Mouse (Mus musculus): Measurements from ENCODE around the gene Kmt2d. TPM values are rescaled to one million over a fixed set of nuclear protein-coding genes. Genes with fewer than 3 reads are reported as not detected.

Gene Kmt2d
- polyA plus RNA-seq, 1 experiment from 2014 or later, result 20.1 TPM

DNA sequence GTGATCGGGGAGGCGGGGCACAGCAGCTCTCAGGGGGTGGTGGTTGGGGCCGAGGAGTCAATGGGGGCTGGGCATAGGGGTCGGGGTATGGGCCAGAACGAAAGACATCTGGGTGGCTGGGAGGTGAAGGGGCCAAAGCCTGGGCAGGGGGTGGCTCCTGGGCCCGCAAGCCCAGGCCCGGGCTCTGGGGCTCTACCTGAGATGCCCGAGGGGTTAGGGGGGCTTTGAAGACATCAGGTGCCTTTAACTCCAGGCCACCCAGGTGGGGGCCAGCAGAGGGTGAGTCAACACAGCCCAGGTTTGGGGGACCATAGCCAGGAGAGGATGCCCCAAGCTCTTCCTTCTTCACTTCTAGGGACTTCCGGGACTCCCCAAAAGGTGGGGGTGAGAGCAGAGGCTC is 18.3 kb downstream of the Kmt2d start:
- ATAC-seq (replicated peaks; ENCODE audit: low FRiP score), result no peak

DNA sequence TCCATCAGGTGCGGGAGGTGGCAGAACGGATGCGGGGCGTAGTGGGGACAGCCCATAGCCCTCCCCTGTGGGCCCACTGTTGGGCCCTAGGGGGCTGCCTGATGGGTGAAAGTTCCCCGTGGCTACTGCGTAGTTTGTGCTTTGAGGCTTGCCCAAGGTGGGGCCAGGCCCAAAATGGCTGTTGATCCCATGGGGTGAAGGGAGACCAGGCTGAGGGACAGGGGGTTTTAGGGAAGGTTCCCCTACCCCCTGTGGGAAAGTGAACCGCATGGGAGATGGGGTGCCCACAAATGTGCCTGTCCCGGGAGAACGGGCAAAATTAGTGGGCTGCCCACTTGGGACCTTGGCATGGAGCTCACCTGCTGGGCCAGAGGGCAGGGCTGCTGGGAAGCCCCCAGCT is 18.9 kb downstream of the Kmt2d start:
- no peak for ATAC-seq (replicated peaks; ENCODE audit: low FRiP score)
- WGBS, result 96% methylated on average over 9 of the region's 9 CpGs
- no peak overlapping the region for H3K4me2 ChIP-seq (ENCODE audit: low read depth, low read length, severe bottlenecking)

More for the DNA sequence above, 18.3 kb downstream of the Kmt2d start:
- H3K4me1 ChIP-seq (replicated peaks; ENCODE audit: control insufficient read depth, insufficient read depth, low read length), result no peaks in the 10 kb centered on the region
- H3K36me3 ChIP-seq (ENCODE audit: control insufficient read depth, insufficient read depth, low read length), result peaks cover 41% of the 10 kb centered on the region
- H3K9me3 ChIP-seq (ENCODE audit: control insufficient read depth, low read length), result no peaks in the 10 kb centered on the region
- WGBS, result 90% methylated on average over 9 of the region's 9 CpGs
- H3K4me2 ChIP-seq (ENCODE audit: low read depth, low read length, severe bottlenecking), result no peak overlapping the region
- H3K27ac ChIP-seq (ENCODE audit: low read depth, low read length), result no peak overlapping the region
- no peak overlapping the region for H3K9ac ChIP-seq (ENCODE audit: low read length)
- no peaks in the 10 kb centered on the region for H3K27me3 ChIP-seq (ENCODE audit: control insufficient read depth, insufficient read depth, low read length)
- DNase-seq (ENCODE audit: low spot score), result no peak
- no peak overlapping the region for H3K4me3 ChIP-seq (ENCODE audit: low read depth, low read length)

DNA sequence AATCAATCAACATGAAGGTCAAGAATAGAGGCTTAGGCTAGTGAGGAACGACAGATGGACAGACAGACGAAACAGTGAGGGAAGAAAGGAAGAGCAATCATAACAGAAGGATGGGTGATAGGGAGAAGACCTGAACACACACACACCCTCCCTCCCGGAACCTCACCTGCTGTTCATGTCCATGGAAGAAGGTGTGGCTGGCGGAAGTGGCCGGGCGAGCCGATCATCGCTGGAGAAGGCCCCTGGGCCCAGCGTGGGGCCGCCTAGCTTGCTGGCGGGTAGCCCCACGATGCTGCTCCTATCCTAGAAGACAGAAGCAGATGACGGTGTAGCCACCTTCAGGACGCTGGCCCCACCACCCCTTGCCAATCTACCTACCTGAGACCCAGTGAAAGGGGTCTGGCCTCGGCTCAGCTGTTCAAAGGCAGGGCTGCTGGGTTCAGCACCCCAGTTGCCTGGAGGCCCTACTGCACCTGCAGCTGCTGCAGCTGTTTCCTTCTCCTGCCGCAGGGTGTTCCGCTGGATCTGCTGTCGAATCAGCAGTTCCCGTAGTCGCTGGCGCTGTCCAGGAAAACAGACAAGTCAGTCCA is 19.7 kb downstream of the Kmt2d start:
- no peaks in the 10 kb centered on the region for H3K27me3 ChIP-seq (ENCODE audit: control insufficient read depth, insufficient read depth, low read length)
- no peaks in the 10 kb centered on the region for H3K4me1 ChIP-seq (replicated peaks; ENCODE audit: control insufficient read depth, insufficient read depth, low read length)
- H3K27ac ChIP-seq (ENCODE audit: low read depth, low read length), result no peak overlapping the region
- peaks cover 44% of the 10 kb centered on the region for H3K36me3 ChIP-seq (ENCODE audit: control insufficient read depth, insufficient read depth, low read length)
- no peak overlapping the region for H3K4me3 ChIP-seq (ENCODE audit: low read depth, low read length)
- ATAC-seq (replicated peaks; ENCODE audit: low FRiP score) (no peak), DNase-seq (ENCODE audit: low spot score) (no peak)
- H3K9ac ChIP-seq (ENCODE audit: low read length), result no peak overlapping the region
- H3K4me2 ChIP-seq (ENCODE audit: low read depth, low read length, severe bottlenecking), result no peak overlapping the region
- H3K9me3 ChIP-seq (ENCODE audit: control insufficient read depth, low read length), result no peaks in the 10 kb centered on the region
- WGBS, result 93% methylated on average over 21 of the region's 21 CpGs

More for the DNA sequence above, 18.9 kb downstream of the Kmt2d start:
- Histone ChIP-seq H3K9ac (ENCODE audit: low read length) (no peak overlapping the region), H3K9me3 (ENCODE audit: control insufficient read depth, low read length) (no peaks in the 10 kb centered on the region), H3K27ac (ENCODE audit: low read depth, low read length) (no peak overlapping the region), H3K27me3 (ENCODE audit: control insufficient read depth, insufficient read depth, low read length) (no peaks in the 10 kb centered on the region), H3K4me1 (replicated peaks; ENCODE audit: control insufficient read depth, insufficient read depth, low read length) (no peaks in the 10 kb centered on the region), H3K4me3 (ENCODE audit: low read depth, low read length) (no peak overlapping the region), H3K36me3 (ENCODE audit: control insufficient read depth, insufficient read depth, low read length) (peaks cover 41% of the 10 kb centered on the region)
- DNase-seq (ENCODE audit: low spot score), result peak; percentile 44

DNA sequence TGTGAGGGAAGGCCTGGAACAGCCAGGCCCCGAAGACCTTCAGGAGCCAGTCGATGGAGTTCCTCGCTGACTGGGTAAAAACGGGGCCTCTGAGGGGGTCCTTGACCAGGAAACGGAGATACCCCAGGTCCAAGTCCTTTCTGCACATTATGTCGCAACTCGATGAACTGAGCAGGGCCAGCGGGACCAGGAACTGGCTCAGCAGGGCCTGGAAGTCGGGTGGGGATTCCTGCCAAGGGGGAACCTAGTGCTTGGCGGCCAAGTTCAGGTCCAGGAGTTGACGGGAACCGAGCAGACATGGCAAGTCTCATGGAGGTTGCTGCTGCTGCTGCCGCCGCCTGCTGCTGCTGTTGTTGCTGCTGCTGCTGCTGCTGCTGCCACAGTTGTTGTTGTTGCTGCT is 20.3 kb downstream of the Kmt2d start:
- H3K27me3 ChIP-seq (ENCODE audit: control insufficient read depth, insufficient read depth, low read length), result no peaks in the 10 kb centered on the region
- H3K4me3 ChIP-seq (ENCODE audit: low read depth, low read length), result no peak overlapping the region
- no peaks in the 10 kb centered on the region for H3K9me3 ChIP-seq (ENCODE audit: control insufficient read depth, low read length)
- H3K27ac ChIP-seq (ENCODE audit: low read depth, low read length), result no peak overlapping the region
- 95% methylated on average over 14 of the region's 14 CpGs for WGBS
- H3K9ac ChIP-seq (ENCODE audit: low read length), result no peak overlapping the region
- no peaks in the 10 kb centered on the region for H3K4me1 ChIP-seq (replicated peaks; ENCODE audit: control insufficient read depth, insufficient read depth, low read length)
- DNase-seq (ENCODE audit: low spot score) (peak; percentile 47), ATAC-seq (replicated peaks; ENCODE audit: low FRiP score) (no peak)
- H3K4me2 ChIP-seq (ENCODE audit: low read depth, low read length, severe bottlenecking), result no peak overlapping the region
- peaks cover 48% of the 10 kb centered on the region for H3K36me3 ChIP-seq (ENCODE audit: control insufficient read depth, insufficient read depth, low read length)

DNA sequence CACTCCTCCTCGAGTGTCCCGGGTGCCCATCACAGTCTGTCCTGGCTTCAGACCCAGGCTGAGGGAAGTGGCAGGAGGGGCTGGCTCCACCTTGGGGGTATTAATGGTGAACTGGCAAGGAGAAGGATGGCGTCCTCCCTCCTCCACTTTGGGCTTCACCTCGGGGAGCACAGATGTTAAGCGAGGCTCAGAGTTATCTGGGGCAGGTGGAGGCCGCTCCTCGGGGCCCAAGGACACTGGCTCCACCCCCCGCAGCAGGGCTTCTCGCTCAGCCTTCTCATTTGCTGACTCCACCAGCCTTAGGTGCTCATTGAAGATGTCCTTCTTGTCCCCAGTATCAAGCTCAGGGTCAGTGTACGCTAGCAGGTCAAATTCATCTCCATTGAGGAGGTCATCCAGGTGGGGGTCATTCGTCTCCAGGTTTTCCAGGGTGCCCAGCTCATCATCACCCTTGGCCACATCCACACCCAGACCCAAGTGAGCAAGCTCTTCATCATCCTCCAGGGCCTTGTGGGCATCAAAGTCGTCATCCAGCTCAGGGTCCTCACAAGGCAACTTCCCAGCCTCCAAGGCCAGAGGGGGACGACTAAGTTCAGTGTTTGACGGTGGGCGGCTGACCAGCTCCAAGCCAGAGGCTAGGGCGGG is 20.9 kb downstream of the Kmt2d start:
- H3K9ac ChIP-seq (ENCODE audit: low read length), result no peak overlapping the region
- no peaks in the 10 kb centered on the region for H3K27me3 ChIP-seq (ENCODE audit: control insufficient read depth, insufficient read depth, low read length)
- H3K4me1 ChIP-seq (replicated peaks; ENCODE audit: control insufficient read depth, insufficient read depth, low read length), result no peaks in the 10 kb centered on the region
- ATAC-seq (replicated peaks; ENCODE audit: low FRiP score) (no peak), DNase-seq (ENCODE audit: low spot score) (peak; percentile 45)
- H3K4me2 ChIP-seq (ENCODE audit: low read depth, low read length, severe bottlenecking), result no peak overlapping the region
- H3K4me3 ChIP-seq (ENCODE audit: low read depth, low read length), result no peak overlapping the region
- peaks cover 51% of the 10 kb centered on the region for H3K36me3 ChIP-seq (ENCODE audit: control insufficient read depth, insufficient read depth, low read length)
- no peaks in the 10 kb centered on the region for H3K9me3 ChIP-seq (ENCODE audit: control insufficient read depth, low read length)
- no peak overlapping the region for H3K27ac ChIP-seq (ENCODE audit: low read depth, low read length)
- WGBS, result 92% methylated on average over 16 of the region's 16 CpGs

DNA sequence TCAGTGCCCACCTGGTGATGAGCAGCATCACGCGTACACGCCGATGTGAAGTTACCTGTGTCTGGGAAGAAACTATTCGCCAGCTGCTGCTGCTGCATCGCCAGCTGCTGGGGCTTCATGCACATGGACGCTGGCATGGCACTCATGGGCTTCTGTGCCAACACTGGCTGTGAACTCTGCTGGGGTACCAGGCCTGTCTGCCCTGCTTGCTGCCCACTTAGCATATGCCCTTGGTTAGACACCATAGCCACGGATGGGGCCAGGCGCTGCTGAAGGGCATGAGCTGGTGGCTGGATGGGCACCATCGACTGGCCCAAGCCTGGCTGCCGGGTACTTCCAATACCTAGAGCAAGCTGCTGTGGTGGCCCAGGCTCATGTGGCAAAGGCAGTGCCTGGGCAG is 21.8 kb downstream of the Kmt2d start:
- Histone ChIP-seq H3K4me3 (ENCODE audit: low read depth, low read length) (no peak overlapping the region), H3K36me3 (ENCODE audit: control insufficient read depth, insufficient read depth, low read length) (peaks cover 55% of the 10 kb centered on the region), H3K27me3 (ENCODE audit: control insufficient read depth, insufficient read depth, low read length) (no peaks in the 10 kb centered on the region), H3K4me2 (ENCODE audit: low read depth, low read length, severe bottlenecking) (no peak overlapping the region), H3K4me1 (replicated peaks; ENCODE audit: control insufficient read depth, insufficient read depth, low read length) (no peaks in the 10 kb centered on the region), H3K9me3 (ENCODE audit: control insufficient read depth, low read length) (no peaks in the 10 kb centered on the region), H3K27ac (ENCODE audit: low read depth, low read length) (no peak overlapping the region), H3K9ac (ENCODE audit: low read length) (no peak overlapping the region)
- WGBS, result 96% methylated on average over 11 of the region's 11 CpGs
- DNase-seq (ENCODE audit: low spot score) (no peak), ATAC-seq (replicated peaks; ENCODE audit: low FRiP score) (no peak)

DNA sequence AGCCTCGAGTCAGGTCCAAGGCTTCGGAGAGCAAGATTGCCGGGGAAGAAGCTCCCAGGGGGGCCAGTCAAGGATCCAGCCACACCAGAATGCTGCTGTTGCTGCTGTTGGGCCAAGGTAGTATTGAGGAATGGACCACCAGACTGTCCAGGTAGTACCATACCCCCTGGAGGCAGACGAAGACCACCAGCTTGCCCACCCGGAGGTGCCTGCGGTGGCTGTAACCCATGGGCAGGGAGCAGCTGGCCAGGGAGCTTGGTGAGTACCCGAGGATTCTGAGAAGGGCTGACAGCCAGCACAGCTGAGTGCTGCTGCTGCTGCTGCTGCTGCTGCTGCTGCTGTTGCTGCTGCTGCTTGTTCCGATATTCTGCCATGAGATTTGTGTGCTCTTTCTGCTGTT is 24.9 kb downstream of the Kmt2d start:
- Histone ChIP-seq H3K4me3 (ENCODE audit: low read depth, low read length) (no peak overlapping the region), H3K4me1 (replicated peaks; ENCODE audit: control insufficient read depth, insufficient read depth, low read length) (no peaks in the 10 kb centered on the region), H3K27ac (ENCODE audit: low read depth, low read length) (no peak overlapping the region), H3K9me3 (ENCODE audit: control insufficient read depth, low read length) (no peaks in the 10 kb centered on the region), H3K36me3 (ENCODE audit: control insufficient read depth, insufficient read depth, low read length) (peaks cover 64% of the 10 kb centered on the region), H3K4me2 (ENCODE audit: low read depth, low read length, severe bottlenecking) (no peak overlapping the region), H3K9ac (ENCODE audit: low read length) (no peak overlapping the region), H3K27me3 (ENCODE audit: control insufficient read depth, insufficient read depth, low read length) (no peaks in the 10 kb centered on the region)
- DNase-seq (ENCODE audit: low spot score) (peak; percentile 49), ATAC-seq (replicated peaks; ENCODE audit: low FRiP score) (no peak)
- WGBS, result 93% methylated on average over 8 of the region's 8 CpGs

DNA sequence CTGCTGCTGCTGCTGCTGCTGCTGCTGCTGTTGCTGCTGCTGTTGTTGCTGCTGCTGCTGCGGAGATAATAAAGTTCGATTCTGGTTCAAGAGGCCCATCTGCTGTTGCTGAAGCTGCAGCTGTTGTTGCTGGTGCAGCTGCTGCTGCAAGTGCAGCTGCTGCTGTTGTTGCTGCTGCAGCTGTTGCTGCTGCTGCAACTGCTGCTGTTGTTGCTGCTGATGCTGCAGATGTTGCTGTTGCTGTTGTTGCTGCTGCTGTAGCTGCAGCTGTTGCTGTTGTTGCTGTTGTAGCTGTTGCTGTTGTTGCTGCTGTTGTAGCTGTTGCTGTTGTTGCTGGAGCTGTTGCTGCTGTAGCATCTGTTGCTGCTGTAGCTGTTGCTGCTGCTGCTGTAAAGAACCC is 25.9 kb downstream of the Kmt2d start:
- no peaks in the 10 kb centered on the region for H3K9me3 ChIP-seq (ENCODE audit: control insufficient read depth, low read length)
- DNase-seq (ENCODE audit: low spot score), result no peak
- no peak overlapping the region for H3K4me3 ChIP-seq (ENCODE audit: low read depth, low read length)
- H3K36me3 ChIP-seq (ENCODE audit: control insufficient read depth, insufficient read depth, low read length), result peaks cover 64% of the 10 kb centered on the region
- 97% methylated on average over 2 of the region's 2 CpGs for WGBS
- H3K9ac ChIP-seq (ENCODE audit: low read length), result no peak overlapping the region
- no peak overlapping the region for H3K27ac ChIP-seq (ENCODE audit: low read depth, low read length)
- no peaks in the 10 kb centered on the region for H3K27me3 ChIP-seq (ENCODE audit: control insufficient read depth, insufficient read depth, low read length)
- ATAC-seq (replicated peaks; ENCODE audit: low FRiP score), result no peak
- H3K4me2 ChIP-seq (ENCODE audit: low read depth, low read length, severe bottlenecking), result no peak overlapping the region
- H3K4me1 ChIP-seq (replicated peaks; ENCODE audit: control insufficient read depth, insufficient read depth, low read length), result no peaks in the 10 kb centered on the region
